Mouse (Mus musculus): Measurements from ENCODE around the gene Ube2cbp. TPM values are rescaled to one million over a fixed set of nuclear protein-coding genes. Genes with fewer than 3 reads are reported as not detected.

Gene Ube2cbp
- polyA plus RNA-seq, 1 experiment from 2014 or later = 7.4 TPM

- no peak overlapping the region for H3K9ac ChIP-seq (replicated peaks)
- H3K27ac ChIP-seq = no peak overlapping the region
- no peak for ATAC-seq (ENCODE audit: insufficient number of reproducible peaks, insufficient read depth, low FRiP score, low TSS enrichment, low read depth)
- H3K4me1 ChIP-seq (replicated peaks) = no peaks in the 10 kb centered on the region
- WGBS = 73% methylated on average over 4 of the region's 4 CpGs
- H3K27me3 ChIP-seq = no peaks in the 10 kb centered on the region
- no peak overlapping the region for H3K4me3 ChIP-seq (replicated peaks)
- H3K36me3 ChIP-seq = no peaks in the 10 kb centered on the region
- H3K9me3 ChIP-seq = peaks cover 12% of the 10 kb centered on the region; the same call in 1 of the 2 replicates
- no peak overlapping the region for H3K4me2 ChIP-seq
Observed at GRCm38 (mm10) chr9:86281147-86281467, 183.6 kb downstream of the Ube2cbp start.

- Histone ChIP-seq H3K36me3 (no peaks in the 10 kb centered on the region), H3K9me3 (peaks cover 11% of the 10 kb centered on the region; the same call in 1 of the 2 replicates), H3K27me3 (no peaks in the 10 kb centered on the region), H3K4me1 (replicated peaks) (no peaks in the 10 kb centered on the region), H3K9ac (replicated peaks) (no peak overlapping the region), H3K27ac (no peak overlapping the region), H3K4me2 (no peak overlapping the region), H3K4me3 (replicated peaks) (no peak overlapping the region)
- WGBS = 85% methylated on average over 10 of the region's 10 CpGs
- ATAC-seq (ENCODE audit: insufficient number of reproducible peaks, insufficient read depth, low FRiP score, low TSS enrichment, low read depth) = no peak
Observed at GRCm38 (mm10) chr9:86280461-86281146, 184.1 kb downstream of the Ube2cbp start.

GRCm38 (mm10) chr9:86269541-86269940 lies 195.2 kb downstream of the Ube2cbp start:
- H3K27me3 ChIP-seq = no peaks in the 10 kb centered on the region
- H3K4me1 ChIP-seq (replicated peaks) = peaks cover 8% of the 10 kb centered on the region
- H3K4me3 ChIP-seq (replicated peaks) = no peak overlapping the region
- no peak overlapping the region for H3K27ac ChIP-seq
- H3K9ac ChIP-seq (replicated peaks) = no peak overlapping the region
- no peak overlapping the region for H3K4me2 ChIP-seq
- no peaks in the 10 kb centered on the region for H3K9me3 ChIP-seq
- H3K36me3 ChIP-seq = no peaks in the 10 kb centered on the region
- 82% methylated on average over 5 of the region's 5 CpGs for WGBS
- no peak for ATAC-seq (ENCODE audit: insufficient number of reproducible peaks, insufficient read depth, low FRiP score, low TSS enrichment, low read depth)

GRCm38 (mm10) chr9:86266658-86267057 lies 198.1 kb downstream of the Ube2cbp start:
- no peak for ATAC-seq (ENCODE audit: insufficient number of reproducible peaks, insufficient read depth, low FRiP score, low TSS enrichment, low read depth)
- no peak overlapping the region for H3K9ac ChIP-seq (replicated peaks)
- H3K4me3 ChIP-seq (replicated peaks) = no peak overlapping the region
- no peaks in the 10 kb centered on the region for H3K36me3 ChIP-seq
- no peaks in the 10 kb centered on the region for H3K9me3 ChIP-seq
- H3K4me2 ChIP-seq = no peak overlapping the region
- peaks cover 6% of the 10 kb centered on the region for H3K4me1 ChIP-seq (replicated peaks)
- no peak overlapping the region for H3K27ac ChIP-seq
- H3K27me3 ChIP-seq = no peaks in the 10 kb centered on the region
- WGBS = 50% methylated on average over 2 of the region's 2 CpGs

Other genes with a start within 250 kb of the Ube2cbp start
- 16.6 and 17.2 TPM in 2 replicates for gene Dop1a, start 2.2 kb upstream of the Ube2cbp start, polyA plus RNA-seq (2016; fragmentation: Nextera tagmentation; extraction: Ambion mirVana)
- gene Pgm3, start 106.9 kb upstream of the Ube2cbp start, polyA plus RNA-seq (2016; fragmentation: Nextera tagmentation; extraction: Ambion mirVana) = 34.7 and 35.2 TPM in 2 replicates
- 1.9 and 2.2 TPM in 2 replicates for gene Rwdd2a, start 107.0 kb upstream of the Ube2cbp start, polyA plus RNA-seq (2016; fragmentation: Nextera tagmentation; extraction: Ambion mirVana)
- gene Me1, start 231.0 kb upstream of the Ube2cbp start, polyA plus RNA-seq (2016; fragmentation: Nextera tagmentation; extraction: Ambion mirVana) = 16.8 TPM in 2 replicates

All from limb, embryonic 12.5 days (tissue).